Mouse (Mus musculus): ENCODE results near the gene Slc6a8. TPM values are rescaled to one million over a fixed set of nuclear protein-coding genes. Genes with fewer than 3 reads are reported as not detected.
A peak's percentile ranks its signal among the peaks of the same experiment; 100 is the strongest.

The Slc6a8 gene
- 100 to 1,000 TPM; 120 TPM for total RNA-seq (2021)

GRCm38 (mm10) chrX:73672879-73673618 is at the start of gene Slc6a8:
TSS of gene Slc6a8 (plus strand) at chrX:73673150.
- peak; percentile 82 for DNase-seq

- no peak for DNase-seq
Observed at GRCm38 (mm10) chrX:73626981-73627380, 46.0 kb upstream of the Slc6a8 start.

- DNase-seq, result no peak
Observed at GRCm38 (mm10) chrX:73635425-73635824, 37.5 kb upstream of the Slc6a8 start.

GRCm38 (mm10) chrX:73637415-73637814 is 35.5 kb upstream of the Slc6a8 start:
- DNase-seq, result no peak

- peak; percentile 33 for DNase-seq
Observed at GRCm38 (mm10) chrX:73639255-73639675, 33.7 kb upstream of the Slc6a8 start, which contains the start of gene Dusp9. TSS of gene Dusp9 (plus strand) at chrX:73639419.

- no peak for DNase-seq
Observed at GRCm38 (mm10) chrX:73639901-73640469, 33.0 kb upstream of the Slc6a8 start.

- no peak for DNase-seq
Observed at GRCm38 (mm10) chrX:73645121-73645520, 27.8 kb upstream of the Slc6a8 start.

- DNase-seq, result no peak
Observed at GRCm38 (mm10) chrX:73650869-73651268, 22.1 kb upstream of the Slc6a8 start.

- no peak for DNase-seq
Observed at GRCm38 (mm10) chrX:73653392-73653791, 19.6 kb upstream of the Slc6a8 start.

GRCm38 (mm10) chrX:73654177-73654576 is 18.8 kb upstream of the Slc6a8 start:
- DNase-seq, result peak; percentile 52

GRCm38 (mm10) chrX:73655529-73655928 is 17.4 kb upstream of the Slc6a8 start:
- peak; percentile 40 for DNase-seq

- DNase-seq, result no peak
Observed at GRCm38 (mm10) chrX:73658391-73658790, 14.6 kb upstream of the Slc6a8 start.

GRCm38 (mm10) chrX:73658936-73659574 is 13.9 kb upstream of the Slc6a8 start:
- DNase-seq, result no peak

- DNase-seq, result peak; percentile 29
Observed at GRCm38 (mm10) chrX:73659575-73660283, 13.2 kb upstream of the Slc6a8 start, which contains the start of gene Pnck. TSS of gene Pnck (minus strand) at chrX:73660117.

GRCm38 (mm10) chrX:73660284-73660665 is 12.7 kb upstream of the Slc6a8 start:
- DNase-seq, result no peak

GRCm38 (mm10) chrX:73663143-73663542 is 9.8 kb upstream of the Slc6a8 start:
- DNase-seq, result no peak

- peak; percentile 62 for DNase-seq
Observed at GRCm38 (mm10) chrX:73672031-73672431, 919 bp upstream of the Slc6a8 start.

- DNase-seq, result no peak
Observed at GRCm38 (mm10) chrX:73673619-73673967, 643 bp downstream of the Slc6a8 start.

- DNase-seq, result peak; percentile 35
Observed at GRCm38 (mm10) chrX:73673968-73674661, 1.2 kb downstream of the Slc6a8 start.

GRCm38 (mm10) chrX:73675231-73675630 is 2.3 kb downstream of the Slc6a8 start:
- DNase-seq, result no peak

GRCm38 (mm10) chrX:73676668-73677067 is 3.7 kb downstream of the Slc6a8 start:
- DNase-seq, result no peak

- no peak for DNase-seq
Observed at GRCm38 (mm10) chrX:73684156-73684555, 11.2 kb downstream of the Slc6a8 start.

All from heart, postnatal 4 days (tissue).